Mouse (Mus musculus) embryonic facial prominence, embryonic 15.5 days (tissue): ENCODE measurements at regions not wholly inside any gene's neighbourhood (a gene's known extent, or its start where the extent isn't known, plus 50 kb on each side); places are given as distances from the start of the nearest gene placed in this dataset.

Experiments
- ATAC-seq: fragments of 200-750 bp; cut with Nextera tagmentation; 2 replicates; pipeline ENCODE4 v1.8.0; 2017; ENCODE audit warnings: low read depth, moderate TSS enrichment; ENCODE audit not compliant: insufficient number of reproducible peaks, low FRiP score, low TSS enrichment
- H3K27ac ChIP-seq: fragments of 300-500 bp; sonication (generic); replicated peaks from 2 replicates; pipeline ENCODE4 v1.5.1; 2015; ENCODE audit warnings: mild to moderate bottlenecking, inconsistent platforms
- H3K27me3 ChIP-seq: fragments of 300-500 bp; sonication (generic); 2 replicates; pipeline ENCODE4 v1.6.1; 2015; ENCODE audit warnings: inconsistent platforms
- H3K36me3 ChIP-seq: fragments of 300-500 bp; sonication (generic); 2 replicates; pipeline ENCODE4 v1.6.1; 2015; ENCODE audit warnings: mild to moderate bottlenecking, inconsistent platforms
- H3K4me1 ChIP-seq: fragments of 300-500 bp; sonication (generic); 2 replicates; pipeline ENCODE4 v1.6.1; 2015; ENCODE audit warnings: inconsistent platforms
- H3K4me2 ChIP-seq: fragments of 300-500 bp; sonication (generic); replicated peaks from 2 replicates; pipeline ENCODE4 v1.6.1; 2015; ENCODE audit warnings: mild to moderate bottlenecking, inconsistent platforms
- H3K4me3 ChIP-seq: fragments of 300-500 bp; sonication (generic); replicated peaks from 2 replicates; pipeline ENCODE4 v1.5.1; 2015; ENCODE audit warnings: mild to moderate bottlenecking, inconsistent platforms
- H3K9ac ChIP-seq: fragments of 300-500 bp; sonication (generic); 2 replicates; pipeline ENCODE4 v1.6.1; 2015; ENCODE audit warnings: inconsistent platforms
- H3K9me3 ChIP-seq: fragments of 300-500 bp; sonication (generic); replicated peaks from 2 replicates; pipeline ENCODE4 v1.6.1; 2016; ENCODE audit warnings: inconsistent platforms
- WGBS: fragments of 180-500 bp; shearing (Covaris S2); methylation state at CpG from one replicate; pipeline ENCODE4 v1.1.7; 2015; 5-methylcytosine and 5-hydroxymethylcytosine counted together

GRCm38 (mm10) chr11:113096209-113096608 is 314.2 kb downstream of the Sox9 start:
- H3K27me3 ChIP-seq = no peaks in the 10 kb centered on the region
- no peaks in the 10 kb centered on the region for H3K9me3 ChIP-seq
- H3K9ac ChIP-seq = no peak overlapping the region
- no peak overlapping the region for H3K27ac ChIP-seq
- H3K4me1 ChIP-seq = peaks cover 25% of the 10 kb centered on the region
- no peak for ATAC-seq
- no peaks in the 10 kb centered on the region for H3K36me3 ChIP-seq
- no peak overlapping the region for H3K4me2 ChIP-seq
- no peak overlapping the region for H3K4me3 ChIP-seq
- 47% methylated on average over 8 of the region's 8 CpGs for WGBS

- Histone ChIP-seq H3K36me3 (no peaks in the 10 kb centered on the region), H3K4me3 (no peak overlapping the region), H3K4me2 (no peak overlapping the region), H3K27me3 (no peaks in the 10 kb centered on the region), H3K9me3 (no peaks in the 10 kb centered on the region), H3K9ac (no peak overlapping the region), H3K27ac (no peak overlapping the region), H3K4me1 (peaks cover 30% of the 10 kb centered on the region)
- ATAC-seq = no peak
- WGBS = 92% methylated on average over 2 of the region's 2 CpGs
Observed at GRCm38 (mm10) chr11:113098360-113098759, 316.3 kb downstream of the Sox9 start.

GRCm38 (mm10) chr11:113100800-113101199 is 318.8 kb downstream of the Sox9 start:
- no peaks in the 10 kb centered on the region for H3K27me3 ChIP-seq
- 35% methylated on average over 9 of the region's 9 CpGs for WGBS
- H3K36me3 ChIP-seq = no peaks in the 10 kb centered on the region
- ATAC-seq = no peak
- H3K4me1 ChIP-seq = peaks cover 35% of the 10 kb centered on the region
- H3K9me3 ChIP-seq = no peaks in the 10 kb centered on the region
- no peak overlapping the region for H3K9ac ChIP-seq
- no peak overlapping the region for H3K27ac ChIP-seq
- H3K4me2 ChIP-seq = no peak overlapping the region
- no peak overlapping the region for H3K4me3 ChIP-seq

- Histone ChIP-seq H3K27ac (no peak overlapping the region), H3K4me1 (peaks cover 28% of the 10 kb centered on the region), H3K36me3 (no peaks in the 10 kb centered on the region), H3K4me3 (no peak overlapping the region), H3K9me3 (no peaks in the 10 kb centered on the region), H3K27me3 (no peaks in the 10 kb centered on the region), H3K4me2 (0 out of 2 replicates have a peak overlapping the region, but pooled peaks have one; percentile 4), H3K9ac (no peak overlapping the region)
- ATAC-seq = no peak
- 40% methylated on average over 11 of the region's 11 CpGs for WGBS
Observed at GRCm38 (mm10) chr11:113101534-113101933, 319.5 kb downstream of the Sox9 start.

GRCm38 (mm10) chr11:113103161-113103845 is 321.3 kb downstream of the Sox9 start:
- Histone ChIP-seq H3K9me3 (no peaks in the 10 kb centered on the region), H3K27ac (no peak overlapping the region), H3K36me3 (no peaks in the 10 kb centered on the region), H3K27me3 (no peaks in the 10 kb centered on the region), H3K4me3 (no peak overlapping the region), H3K4me1 (peaks cover 32% of the 10 kb centered on the region), H3K9ac (no peak overlapping the region), H3K4me2 (no peak overlapping the region)
- ATAC-seq = no peak
- 79% methylated on average over 12 of the region's 12 CpGs for WGBS

- H3K36me3 ChIP-seq = no peaks in the 10 kb centered on the region
- no peak for ATAC-seq
- no peaks in the 10 kb centered on the region for H3K27me3 ChIP-seq
- peaks cover 29% of the 10 kb centered on the region for H3K4me1 ChIP-seq
- WGBS = 37% methylated on average over 11 of the region's 11 CpGs
- no peak overlapping the region for H3K9ac ChIP-seq
- H3K27ac ChIP-seq = no peak overlapping the region
- no peak overlapping the region for H3K4me2 ChIP-seq
- no peaks in the 10 kb centered on the region for H3K9me3 ChIP-seq
- H3K4me3 ChIP-seq = no peak overlapping the region
Observed at GRCm38 (mm10) chr11:113105371-113105770, 323.3 kb downstream of the Sox9 start.

- H3K27ac ChIP-seq = no peak overlapping the region
- 64% methylated on average over 16 of the region's 16 CpGs for WGBS
- no peaks in the 10 kb centered on the region for H3K9me3 ChIP-seq
- peaks cover 15% of the 10 kb centered on the region for H3K4me1 ChIP-seq
- no peaks in the 10 kb centered on the region for H3K36me3 ChIP-seq
- H3K9ac ChIP-seq = no peak overlapping the region
- no peaks in the 10 kb centered on the region for H3K27me3 ChIP-seq
- H3K4me2 ChIP-seq = no peak overlapping the region
- no peak overlapping the region for H3K4me3 ChIP-seq
- no peak for ATAC-seq
Observed at GRCm38 (mm10) chr11:113107205-113107844, 325.3 kb downstream of the Sox9 start.

GRCm38 (mm10) chr11:113107966-113108699 is 326.1 kb downstream of the Sox9 start:
- no peak overlapping the region for H3K27ac ChIP-seq
- H3K27me3 ChIP-seq = no peaks in the 10 kb centered on the region
- H3K4me2 ChIP-seq = no peak overlapping the region
- H3K9ac ChIP-seq = no peak overlapping the region
- H3K9me3 ChIP-seq = no peaks in the 10 kb centered on the region
- peaks cover 17% of the 10 kb centered on the region for H3K4me1 ChIP-seq
- 0 out of 2 replicates have a peak, but pooled peaks have one; percentile 44 for ATAC-seq
- H3K4me3 ChIP-seq = no peak overlapping the region
- WGBS = 51% methylated on average over 10 of the region's 10 CpGs
- no peaks in the 10 kb centered on the region for H3K36me3 ChIP-seq

- H3K9me3 ChIP-seq = no peaks in the 10 kb centered on the region
- WGBS = 76% methylated on average over 4 of the region's 4 CpGs
- H3K27me3 ChIP-seq = no peaks in the 10 kb centered on the region
- H3K4me1 ChIP-seq = peaks cover 26% of the 10 kb centered on the region
- no peak for ATAC-seq
- no peaks in the 10 kb centered on the region for H3K36me3 ChIP-seq
- no peak overlapping the region for H3K4me3 ChIP-seq
- H3K27ac ChIP-seq = no peak overlapping the region
- no peak overlapping the region for H3K9ac ChIP-seq
- H3K4me2 ChIP-seq = no peak overlapping the region
Observed at GRCm38 (mm10) chr11:113109096-113109495, 327.1 kb downstream of the Sox9 start.

GRCm38 (mm10) chr11:113113220-113113817 is 331.3 kb downstream of the Sox9 start:
- Histone ChIP-seq H3K27ac (0 out of 2 replicates have a peak overlapping the region, but pooled peaks have one; percentile 22), H3K4me1 (peaks cover 17% of the 10 kb centered on the region), H3K4me3 (no peak overlapping the region), H3K36me3 (no peaks in the 10 kb centered on the region), H3K9me3 (no peaks in the 10 kb centered on the region), H3K4me2 (no peak overlapping the region), H3K27me3 (no peaks in the 10 kb centered on the region), H3K9ac (no peak overlapping the region)
- ATAC-seq = no peak
- WGBS = 57% methylated on average over 6 of the region's 6 CpGs
